Mouse (Mus musculus) embryonic fibroblast, embryonic 13.5 days (primary cell): Measurements from ENCODE around the gene Serpina3n.

Source experiments
- CTCF ChIP-seq: IDR thresholded peaks from 2 replicates; pipeline ENCODE4 v1.5.1; 2011; ENCODE audit warnings: mild to moderate bottlenecking, control low read depth, low read length, moderate library complexity, borderline replicate concordance; ENCODE audit not compliant: insufficient read depth
- POLR2A ChIP-seq: IDR thresholded peaks from 2 replicates; pipeline ENCODE4 v1.6.1; 2011; ENCODE audit warnings: low read depth, mild to moderate bottlenecking, control low read depth, low read length, moderate library complexity

- no peak for TF ChIP-seq CTCF
- TF ChIP-seq POLR2A: no peak
Observed at GRCm38 (mm10) chr12:104425591-104425990, 19.1 kb downstream of the Serpina3n start.
